Mouse (Mus musculus) adrenal gland, postnatal 10 days (tissue): ENCODE data around the gene Dstyk. TPM values are rescaled to one million over a fixed set of nuclear protein-coding genes. Genes with fewer than 3 reads are reported as not detected.

Source experiments
- DNase-seq: peaks from one replicate; pipeline ENCODE4 v3.0.0; 2021; ENCODE audit warnings: mixed read lengths
- total RNA-seq, 2 experiments: library from RNA; stranded (reverse); gene quantifications; 2 replicates each; pipeline ENCODE4 v1.2.3; 2021

Gene Dstyk
- total RNA-seq, 2 experiments from 2014 or later: 18.6 to 25.2 TPM

GRCm38 (mm10) chr1:132388813-132389803 lies 28.2 kb upstream of the Dstyk start:
- no peak for DNase-seq

- no peak for DNase-seq
Observed at GRCm38 (mm10) chr1:132389886-132390585, 27.3 kb upstream of the Dstyk start.

- DNase-seq: no peak
Observed at GRCm38 (mm10) chr1:132390691-132391579, 26.4 kb upstream of the Dstyk start, which contains the start of gene Tmcc2. Gene Tmcc2, minus strand, starts transcription at chr1:132391281.

- DNase-seq: peak; percentile 81
Observed at GRCm38 (mm10) chr1:132391580-132392022, 25.8 kb upstream of the Dstyk start.

GRCm38 (mm10) chr1:132392872-132393271 lies 24.5 kb upstream of the Dstyk start:
- no peak for DNase-seq

GRCm38 (mm10) chr1:132396705-132397104 lies 20.6 kb upstream of the Dstyk start:
- DNase-seq: no peak

DNA sequence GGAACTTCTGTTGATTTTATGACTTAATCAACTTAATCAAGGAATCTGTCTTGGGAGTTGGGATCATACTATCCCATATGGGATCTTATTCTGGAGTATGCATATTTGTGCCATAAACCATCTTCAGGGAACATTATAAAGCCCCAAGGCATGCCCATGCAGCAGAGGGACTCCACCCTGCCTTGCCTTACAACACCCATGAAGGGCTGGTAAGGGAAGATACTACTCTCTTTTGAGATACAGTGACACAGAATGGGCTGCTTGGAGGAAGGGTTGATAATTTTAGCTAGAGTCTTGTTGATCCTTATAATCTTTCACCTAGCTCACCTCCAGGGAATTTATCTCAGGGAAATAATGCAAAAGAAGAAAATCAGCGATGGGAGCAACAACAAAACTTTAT lies 16.8 kb upstream of the Dstyk start:
- no peak for DNase-seq

GRCm38 (mm10) chr1:132401843-132402242 lies 15.5 kb upstream of the Dstyk start:
- no peak for DNase-seq

GRCm38 (mm10) chr1:132410657-132411056 lies 6.7 kb upstream of the Dstyk start:
- no peak for DNase-seq

DNA sequence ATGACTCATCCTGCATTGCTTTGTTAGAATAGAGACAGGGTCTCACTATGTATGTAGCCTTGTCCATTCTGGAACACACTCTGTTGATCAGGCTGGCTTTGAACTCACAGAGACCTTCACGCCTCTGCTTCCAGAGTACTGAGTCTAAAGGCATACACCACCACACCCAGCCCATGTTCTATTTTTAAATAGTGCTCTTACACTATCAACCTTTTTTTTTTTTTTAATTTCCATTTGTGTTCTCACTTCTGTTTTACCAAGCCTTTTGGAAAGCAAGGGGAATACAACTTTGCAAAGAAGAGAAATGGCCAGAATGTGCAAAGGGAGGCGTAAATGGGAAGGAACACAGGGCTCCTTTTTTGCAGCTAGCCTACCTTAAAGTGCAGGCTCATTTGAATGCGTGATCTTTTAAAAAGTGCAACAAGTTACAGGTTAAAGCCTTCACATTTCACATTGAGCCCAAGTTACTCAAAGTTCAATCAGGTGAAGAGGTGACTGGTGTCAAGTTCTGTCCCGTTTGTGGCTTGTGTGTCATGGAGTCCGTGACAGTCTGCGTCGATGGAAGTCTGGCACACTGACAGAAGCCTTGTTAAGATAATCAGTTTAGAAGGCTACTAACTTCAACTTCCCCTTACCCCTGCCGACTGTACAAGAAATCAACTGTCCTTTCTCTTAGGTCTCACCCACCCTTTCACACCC lies 962 bp upstream of the Dstyk start:
- no peak for DNase-seq

- DNase-seq: no peak
Observed at GRCm38 (mm10) chr1:132416943-132417290, 438 bp upstream of the Dstyk start.

GRCm38 (mm10) chr1:132420206-132420605 lies 2.9 kb downstream of the Dstyk start:
- no peak for DNase-seq

DNA sequence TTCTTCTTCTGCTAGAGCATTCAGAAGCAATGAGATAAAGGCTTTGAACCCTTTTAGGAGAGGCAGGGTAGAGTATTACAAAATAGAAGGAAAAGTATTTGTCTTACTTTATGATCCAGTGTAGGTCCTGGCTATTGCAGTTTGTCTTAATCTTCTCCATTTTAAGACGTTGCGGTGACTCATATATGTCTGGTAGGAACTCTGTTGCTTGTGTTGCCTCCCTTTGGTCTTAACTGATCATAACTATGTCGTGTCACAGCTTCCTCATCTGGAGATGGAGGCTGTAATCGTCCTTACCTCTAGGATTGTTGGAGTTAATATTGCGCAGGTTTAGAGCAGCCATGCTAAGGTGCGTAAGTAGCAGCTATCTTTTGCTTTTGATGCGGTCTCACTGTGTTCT lies 3.3 kb downstream of the Dstyk start:
- no peak for DNase-seq

DNA sequence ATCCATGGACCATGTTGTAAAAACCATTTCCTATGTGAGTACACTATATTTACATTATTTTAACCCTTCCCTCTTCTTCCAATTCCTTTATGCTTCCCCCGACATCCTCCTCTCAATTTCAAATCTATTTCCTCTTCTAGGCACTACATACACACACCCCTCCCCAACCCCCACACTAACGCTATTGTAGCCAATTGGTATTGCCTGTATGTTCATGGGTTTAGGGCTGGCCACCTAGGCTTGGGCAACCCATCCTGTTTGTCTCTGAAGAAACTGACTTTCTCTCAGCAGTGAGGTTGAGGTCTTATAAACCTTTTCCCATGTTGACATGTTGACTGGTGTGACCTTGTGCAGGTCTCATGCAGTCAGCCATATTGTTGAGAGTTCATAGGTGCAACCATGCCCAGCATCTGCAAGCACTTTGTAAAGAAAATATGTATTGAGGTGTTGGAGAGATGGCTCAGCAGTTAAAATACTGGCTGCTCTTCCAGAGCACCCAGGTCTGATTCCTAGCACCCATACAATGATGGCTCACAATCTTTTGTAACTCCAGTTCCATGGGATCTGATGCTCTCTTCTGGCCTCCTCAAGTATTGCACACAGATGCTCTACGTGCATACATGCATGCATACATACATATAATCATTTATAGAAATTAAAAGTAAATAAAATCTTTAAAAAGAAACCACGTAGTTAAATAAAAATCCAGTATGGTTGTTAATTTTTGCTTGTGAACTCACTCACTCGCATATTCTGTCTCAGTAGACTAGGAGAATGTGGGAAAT lies 5.7 kb downstream of the Dstyk start:
- DNase-seq: no peak

DNA sequence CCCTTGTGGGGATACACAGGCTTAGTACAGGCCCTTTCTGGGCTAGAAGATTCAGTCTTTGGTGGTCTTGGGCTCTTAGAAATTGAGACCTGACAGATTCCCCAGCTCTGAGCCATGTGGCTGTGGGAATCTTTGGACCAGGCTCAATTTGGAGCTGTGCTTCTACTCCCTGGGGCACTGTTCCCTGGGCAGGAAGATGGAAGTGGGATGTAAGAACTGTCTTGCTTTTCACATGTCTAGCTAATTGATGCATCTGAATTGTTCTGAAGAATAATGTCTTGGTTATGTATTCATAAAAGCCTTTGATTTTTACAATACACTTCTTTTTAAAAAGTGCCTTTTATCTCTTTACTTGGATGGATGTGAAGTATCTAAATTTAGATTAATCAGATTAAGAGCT lies 8.2 kb downstream of the Dstyk start:
- no peak for DNase-seq

DNA sequence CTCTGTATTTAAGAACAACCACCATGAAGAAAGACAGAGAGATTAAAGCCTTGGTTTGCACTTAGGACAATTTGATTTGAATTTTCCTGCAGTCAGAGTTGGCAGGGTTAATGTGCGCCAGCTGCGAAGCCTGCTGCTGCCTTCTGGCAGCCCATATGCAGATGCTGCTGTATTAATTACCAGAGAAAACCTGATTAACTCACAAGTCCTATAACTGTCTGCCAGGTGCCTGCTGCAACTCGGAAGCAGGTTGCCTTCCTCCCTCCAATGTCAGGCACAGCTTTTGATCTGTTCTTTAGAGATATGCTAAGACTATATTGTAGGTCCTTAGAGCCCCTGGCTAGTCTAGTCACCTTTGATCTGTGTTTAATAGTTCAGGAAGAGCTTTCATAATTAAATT lies 13.5 kb downstream of the Dstyk start:
- no peak for DNase-seq

- DNase-seq: peak; percentile 55
Observed at GRCm38 (mm10) chr1:132431716-132432115, 14.4 kb downstream of the Dstyk start.

DNA sequence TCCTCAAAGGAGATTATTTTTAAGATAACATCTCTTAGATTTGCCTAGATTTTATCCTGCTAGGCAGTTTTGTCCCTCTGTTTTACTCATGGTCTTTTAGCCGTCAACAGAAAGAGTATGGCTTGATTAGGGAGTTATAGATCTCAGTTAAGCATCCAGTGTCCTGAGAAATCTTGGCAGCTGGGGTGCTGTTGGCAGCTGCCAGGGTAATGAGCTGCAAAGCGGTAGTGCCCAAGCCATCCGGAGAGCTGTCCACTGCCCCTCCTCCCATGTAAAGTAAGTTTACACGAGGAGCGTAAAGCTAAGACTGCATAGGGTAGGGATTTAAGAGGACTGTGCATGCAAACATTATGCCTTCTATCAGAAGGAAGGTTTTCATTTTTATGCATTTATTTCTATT lies 16.0 kb downstream of the Dstyk start:
- no peak for DNase-seq

DNA sequence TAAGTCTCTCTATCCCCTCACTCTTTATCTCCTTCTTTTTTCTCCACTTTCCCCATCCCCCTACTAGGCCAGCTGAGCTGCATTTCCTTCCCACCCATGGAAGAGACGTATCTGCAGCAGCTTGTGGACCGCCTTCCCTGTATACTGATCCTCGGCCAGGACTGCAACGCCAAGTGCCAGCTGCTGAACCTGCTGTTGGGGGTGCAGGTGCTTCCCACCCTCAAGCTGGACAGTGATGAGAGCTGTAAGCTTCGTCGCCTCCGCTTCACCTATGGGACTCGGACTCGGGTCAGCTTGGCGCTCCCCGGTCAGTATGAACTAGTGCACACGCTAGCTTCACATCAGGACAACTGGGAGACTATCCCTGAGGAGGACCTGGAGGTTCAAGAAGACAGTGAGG lies 16.7 kb downstream of the Dstyk start:
- no peak for DNase-seq

- peak; percentile 25 for DNase-seq
Observed at GRCm38 (mm10) chr1:132436320-132436958, 19.1 kb downstream of the Dstyk start.
